Mouse (Mus musculus): ENCODE results near the gene Il1rap. TPM values are rescaled to one million over a fixed set of nuclear protein-coding genes. Genes with fewer than 3 reads are reported as not detected.

Gene Il1rap
- polyA plus RNA-seq, 1 experiment from 2014 or later, result 14.3 TPM

GRCm38 (mm10) chr16:26612499-26613220, 31.2 kb downstream of the Il1rap start:
- DNase-seq (ENCODE audit: low read depth, low spot score), result no peak
- POLR2A ChIA-PET, result interaction anchor here (0.6 kb wide), 1 partner anchor 39 kb away, joined by 3 read pairs; no protein-coding TSS in a partner anchor
- H3K27me3 ChIP-seq, result no peaks in the 10 kb centered on the region
- in situ Hi-C loops (cut with MboI; ENCODE audit: low pct_unique_long_range_greater_than_20kb), result no loop called here
- no peak for TF ChIP-seq CTCF (IDR thresholded peaks at IDR 0.05)
- CTCF ChIA-PET, result interaction anchor here (0.6 to 2.0 kb wide), 2 partner anchors 8 to 756 kb away, joined by 3 to 4 read pairs; no protein-coding TSS in a partner anchor
- no peak for ATAC-seq

- no peak for ATAC-seq
- no peaks in the 10 kb centered on the region for H3K27me3 ChIP-seq
- in situ Hi-C loops (cut with MboI; ENCODE audit: low pct_unique_long_range_greater_than_20kb), result no loop called here
- DNase-seq (ENCODE audit: low read depth, low spot score), result no peak
- ChIA-PET CTCF (no interaction called here), POLR2A (no interaction called here)
- no peak for TF ChIP-seq CTCF (IDR thresholded peaks at IDR 0.05)
Observed at GRCm38 (mm10) chr16:26623141-26623540, 41.6 kb downstream of the Il1rap start.

GRCm38 (mm10) chr16:26626065-26626464, 44.6 kb downstream of the Il1rap start:
- CTCF ChIA-PET, result no interaction called here
- TF ChIP-seq CTCF (IDR thresholded peaks at IDR 0.05), result no peak
- H3K27me3 ChIP-seq, result no peaks in the 10 kb centered on the region
- POLR2A ChIA-PET, result no interaction called here
- DNase-seq (ENCODE audit: low read depth, low spot score), result peak; percentile 51
- peak; percentile 71 for ATAC-seq
- in situ Hi-C loops (cut with MboI; ENCODE audit: low pct_unique_long_range_greater_than_20kb), result no loop called here

- POLR2A ChIA-PET, result no interaction called here
- in situ Hi-C loops (cut with MboI; ENCODE audit: low pct_unique_long_range_greater_than_20kb), result no loop called here
- CTCF ChIA-PET, result no interaction called here
- no peaks in the 10 kb centered on the region for H3K27me3 ChIP-seq
- no peak for DNase-seq (ENCODE audit: low read depth, low spot score)
- no peak for TF ChIP-seq CTCF (IDR thresholded peaks at IDR 0.05)
- ATAC-seq, result no peak
Observed at GRCm38 (mm10) chr16:26634800-26635199, 53.3 kb downstream of the Il1rap start.

GRCm38 (mm10) chr16:26643077-26643476, 61.6 kb downstream of the Il1rap start:
- ATAC-seq (no peak), DNase-seq (ENCODE audit: low read depth, low spot score) (no peak)
- no peaks in the 10 kb centered on the region for H3K27me3 ChIP-seq
- in situ Hi-C loops (cut with MboI; ENCODE audit: low pct_unique_long_range_greater_than_20kb), result no loop called here
- CTCF ChIA-PET, result no interaction called here
- no peak for TF ChIP-seq CTCF (IDR thresholded peaks at IDR 0.05)
- POLR2A ChIA-PET, result no interaction called here

- DNase-seq (ENCODE audit: low read depth, low spot score) (no peak), ATAC-seq (no peak)
- H3K27me3 ChIP-seq, result no peaks in the 10 kb centered on the region
- in situ Hi-C loops (cut with MboI; ENCODE audit: low pct_unique_long_range_greater_than_20kb), result no loop called here
- TF ChIP-seq CTCF (IDR thresholded peaks at IDR 0.05), result no peak
- ChIA-PET CTCF (no interaction called here), POLR2A (no interaction called here)
Observed at GRCm38 (mm10) chr16:26646066-26646465, 64.6 kb downstream of the Il1rap start.

GRCm38 (mm10) chr16:26647036-26647435, 65.5 kb downstream of the Il1rap start:
- ChIA-PET POLR2A (no interaction called here), CTCF (no interaction called here)
- no peak for TF ChIP-seq CTCF (IDR thresholded peaks at IDR 0.05)
- no peaks in the 10 kb centered on the region for H3K27me3 ChIP-seq
- ATAC-seq (no peak), DNase-seq (ENCODE audit: low read depth, low spot score) (no peak)
- in situ Hi-C loops (cut with MboI; ENCODE audit: low pct_unique_long_range_greater_than_20kb), result no loop called here

GRCm38 (mm10) chr16:26662722-26663436, 81.4 kb downstream of the Il1rap start:
- no peak for TF ChIP-seq CTCF (IDR thresholded peaks at IDR 0.05)
- CTCF ChIA-PET, result no interaction called here
- H3K27me3 ChIP-seq, result no peaks in the 10 kb centered on the region
- no peak for DNase-seq (ENCODE audit: low read depth, low spot score)
- no peak for ATAC-seq
- POLR2A ChIA-PET, result no interaction called here
- in situ Hi-C loops (cut with MboI; ENCODE audit: low pct_unique_long_range_greater_than_20kb), result no loop called here

GRCm38 (mm10) chr16:26666401-26666800, 84.9 kb downstream of the Il1rap start:
- POLR2A ChIA-PET, result no interaction called here

GRCm38 (mm10) chr16:26669081-26669480, 87.6 kb downstream of the Il1rap start:
- CTCF ChIA-PET, result interaction anchor here (1.3 kb wide), 1 partner anchor 15 kb away, joined by 3 read pairs; no protein-coding TSS in a partner anchor
- no peak for TF ChIP-seq CTCF (IDR thresholded peaks at IDR 0.05)
- ATAC-seq (no peak), DNase-seq (ENCODE audit: low read depth, low spot score) (no peak)
- in situ Hi-C loops (cut with MboI; ENCODE audit: low pct_unique_long_range_greater_than_20kb), result no loop called here
- no peaks in the 10 kb centered on the region for H3K27me3 ChIP-seq
- POLR2A ChIA-PET, result no interaction called here

More at GRCm38 (mm10) chr16:26666401-26666800, 84.9 kb downstream of the Il1rap start:
- DNase-seq (ENCODE audit: low read depth, low spot score) (no peak), ATAC-seq (no peak)
- TF ChIP-seq CTCF (IDR thresholded peaks at IDR 0.05), result no peak
- CTCF ChIA-PET, result interaction anchor here (1.0 kb wide), 1 partner anchor 16 kb away, joined by 3 read pairs; no protein-coding TSS in a partner anchor
- in situ Hi-C loops (cut with MboI; ENCODE audit: low pct_unique_long_range_greater_than_20kb), result no loop called here
- H3K27me3 ChIP-seq, result no peaks in the 10 kb centered on the region

- ChIA-PET CTCF (no interaction called here), POLR2A (no interaction called here)
- no peak for TF ChIP-seq CTCF (IDR thresholded peaks at IDR 0.05)
- DNase-seq (ENCODE audit: low read depth, low spot score) (no peak), ATAC-seq (no peak)
- in situ Hi-C loops (cut with MboI; ENCODE audit: low pct_unique_long_range_greater_than_20kb), result no loop called here
- no peaks in the 10 kb centered on the region for H3K27me3 ChIP-seq
Observed at GRCm38 (mm10) chr16:26680381-26680780, 98.9 kb downstream of the Il1rap start.
